Mouse (Mus musculus) cerebellum, adult 11-12 months (tissue): ENCODE data around the gene Gm11555.
"Not testable (repeated sequence)": the region's sequence is repeated elsewhere in the genome, so short reads cannot be mapped to it uniquely, and the experiment has no call there.

Experiments
- DNase-seq: peaks from one replicate; pipeline ENCODE4 v3.0.0; 2022

Gene Gm11555

DNA sequence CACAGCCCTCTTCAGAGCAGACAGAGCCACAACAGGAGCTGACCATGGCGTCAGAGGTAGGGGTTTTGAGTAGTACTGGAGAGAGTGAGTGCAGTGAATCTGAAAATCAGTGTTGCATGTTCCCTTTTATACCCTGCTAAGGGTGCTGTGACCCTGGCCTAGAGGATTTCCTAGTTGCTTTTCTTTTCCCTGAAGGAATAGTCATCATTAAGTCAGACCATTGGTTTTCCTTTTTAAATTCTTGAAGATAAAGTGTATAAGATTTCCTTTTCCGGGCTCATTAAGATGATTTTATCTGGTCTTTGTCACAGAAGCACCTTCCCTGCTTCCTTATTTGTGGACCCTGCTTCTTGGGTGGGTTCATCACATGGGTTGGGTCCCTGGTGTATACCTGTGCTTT, at the start of gene Gm11555:
Gene Gm11555, minus strand, starts transcription at position 101 of the 400 bp plus-strand sequence.
- DNase-seq = no peak

DNA sequence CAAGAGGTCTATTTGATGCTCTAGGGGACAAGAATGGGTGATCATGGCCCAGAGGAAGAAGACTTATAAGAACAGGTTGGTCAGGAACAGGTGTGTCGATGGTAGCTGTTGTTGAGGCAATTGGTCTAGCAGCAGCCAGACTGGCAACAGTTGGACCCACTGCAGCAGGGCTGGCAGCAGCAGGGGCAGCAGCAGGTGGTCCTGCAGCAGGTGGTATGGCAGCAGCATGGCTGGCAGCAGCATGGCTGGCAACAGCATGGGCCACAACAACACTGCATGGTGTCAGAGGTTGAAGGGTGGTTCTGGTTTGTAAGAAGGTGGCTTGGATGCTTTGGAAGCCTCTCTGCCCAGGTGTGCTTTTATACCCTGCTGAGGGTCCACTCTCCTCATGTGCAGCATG, 40.4 kb upstream of the Gm11555 start, which contains the start of gene Gm14190:
Gene Gm14190, minus strand, starts transcription at position 278 of the 400 bp plus-strand sequence.
- DNase-seq = no peak

DNA sequence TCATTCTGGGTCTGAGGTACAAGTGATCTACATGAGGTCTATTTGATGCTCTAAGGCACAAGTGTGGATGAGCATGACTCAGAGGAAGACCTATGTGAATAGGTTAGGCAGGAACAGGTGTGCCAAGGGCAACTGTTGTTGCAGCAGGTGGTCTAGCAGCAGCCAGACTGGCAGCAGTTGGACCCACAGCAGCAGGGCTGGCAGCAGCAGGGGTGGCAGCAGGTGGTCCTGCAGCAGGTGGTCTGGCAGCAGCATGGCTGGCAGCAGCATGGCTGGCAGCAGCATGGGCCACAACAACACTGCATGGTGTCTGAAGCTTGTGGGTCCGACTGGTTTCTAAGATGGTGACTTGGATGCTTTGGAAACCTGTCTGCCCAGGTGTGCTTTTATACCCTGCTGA, 35.2 kb upstream of the Gm11555 start:
- not testable (repeated sequence) for DNase-seq

DNA sequence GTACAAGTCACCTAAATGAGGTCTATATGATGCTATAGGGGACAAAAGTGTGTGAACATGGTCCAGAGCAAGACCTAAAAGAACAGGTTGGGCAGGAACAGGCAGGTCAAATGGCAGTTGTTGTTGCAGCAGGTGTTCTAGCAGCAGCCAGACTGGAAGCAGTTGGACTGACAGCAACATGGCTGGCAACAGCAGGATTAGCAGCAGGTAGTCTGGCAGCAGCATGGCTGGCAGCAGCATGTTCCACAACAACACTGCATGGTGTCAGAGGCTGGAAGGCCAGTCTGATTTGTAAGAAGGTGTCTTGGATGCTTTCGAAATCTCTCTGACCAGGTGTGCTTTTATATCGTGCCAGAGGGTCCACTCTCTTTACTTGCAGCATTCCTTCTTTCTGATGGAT, 33.4 kb upstream of the Gm11555 start:
- DNase-seq = no peak

DNA sequence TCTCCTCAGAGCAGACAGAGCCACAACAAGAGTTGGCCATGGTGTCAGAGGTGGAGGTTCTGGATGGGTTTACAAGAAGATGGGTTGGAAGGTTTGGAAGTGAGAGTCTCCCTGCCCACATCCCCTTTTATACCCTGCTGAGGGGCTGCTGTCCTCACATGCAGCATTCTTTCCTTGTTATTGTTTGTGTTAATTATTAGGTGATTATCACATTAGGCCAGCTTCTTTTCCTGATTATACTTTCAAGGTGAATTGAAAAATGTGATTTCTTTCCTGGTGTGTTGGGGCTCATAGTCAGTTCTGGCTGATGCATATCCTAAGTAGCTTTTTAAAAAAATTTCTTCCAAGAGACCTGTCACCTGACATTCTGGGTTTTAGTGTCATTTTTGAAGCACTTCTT, 15.8 kb upstream of the Gm11555 start, which contains the start of gene Krtap4-6:
Gene Krtap4-6, minus strand, starts transcription at position 101 of the 400 bp plus-strand sequence.
- DNase-seq = no peak

DNA sequence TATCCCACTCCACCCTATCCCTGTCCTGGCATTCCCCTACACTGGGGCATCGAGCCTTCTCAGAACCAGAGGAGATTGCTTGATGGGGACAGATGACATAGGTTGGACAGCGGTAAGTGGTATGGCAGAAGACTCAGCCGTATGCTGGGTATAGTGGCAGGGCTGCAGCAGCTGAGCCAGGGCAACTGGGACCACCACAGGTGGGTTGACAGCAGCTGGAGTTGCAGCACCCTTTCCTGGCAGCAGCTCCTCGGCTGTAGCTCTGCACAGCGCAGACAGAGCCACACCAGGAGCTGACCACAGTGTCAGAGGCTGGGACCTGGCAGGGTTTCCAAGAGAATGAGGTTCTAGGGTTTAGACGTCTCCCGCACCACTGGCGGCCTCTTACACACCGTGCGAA, 12.8 kb upstream of the Gm11555 start:
- DNase-seq = no peak

DNA sequence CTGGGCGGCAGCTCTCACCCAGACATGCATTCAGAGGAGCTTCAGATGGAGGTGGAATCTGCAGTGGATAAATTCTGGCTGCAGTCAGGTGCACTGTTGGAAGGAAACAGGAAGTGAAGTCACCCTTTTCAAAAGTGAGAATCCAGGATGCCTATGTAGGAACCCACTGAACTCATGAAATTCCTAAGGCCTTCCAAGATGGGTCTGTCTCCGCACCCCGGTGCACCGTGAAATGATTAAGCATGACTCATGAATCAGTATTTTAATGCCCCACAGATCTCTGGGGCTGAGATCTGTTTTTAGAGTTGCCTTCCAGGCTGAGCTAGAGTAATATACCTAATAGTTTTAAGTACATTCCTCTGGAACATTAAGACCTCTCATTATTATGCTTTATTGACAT, 9.2 kb upstream of the Gm11555 start:
- DNase-seq = no peak

DNA sequence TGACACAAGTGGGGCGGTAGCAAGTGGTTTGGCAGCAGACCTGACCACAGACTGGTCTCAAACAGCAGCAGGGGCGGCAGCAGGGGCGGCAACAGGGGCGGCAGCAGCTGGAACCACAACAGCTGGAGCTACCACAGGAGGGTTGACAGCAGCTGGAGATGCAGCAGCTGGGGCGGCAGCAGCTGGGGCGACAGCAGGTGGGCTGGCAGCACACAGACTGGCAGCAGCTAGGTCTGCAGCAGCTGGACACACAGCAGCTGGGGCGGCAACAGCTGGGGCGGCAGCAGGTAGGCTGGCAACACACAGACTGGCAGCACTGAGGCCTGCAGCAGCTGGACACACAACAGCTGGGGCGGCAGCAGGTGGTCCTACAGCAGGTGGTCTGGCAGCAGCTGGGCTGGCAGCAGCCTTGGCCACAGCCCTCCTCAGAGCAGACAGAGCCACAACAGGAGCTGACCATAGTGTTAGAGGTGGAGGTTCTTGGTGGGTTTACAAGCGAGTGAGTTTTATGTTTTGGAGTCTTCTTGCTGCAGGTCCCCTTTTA, 8.5 kb upstream of the Gm11555 start, which contains the start of gene Gm11563:
Gene Gm11563, minus strand, starts transcription at position 494 of the 544 bp plus-strand sequence.
- peak; percentile 1 for DNase-seq

DNA sequence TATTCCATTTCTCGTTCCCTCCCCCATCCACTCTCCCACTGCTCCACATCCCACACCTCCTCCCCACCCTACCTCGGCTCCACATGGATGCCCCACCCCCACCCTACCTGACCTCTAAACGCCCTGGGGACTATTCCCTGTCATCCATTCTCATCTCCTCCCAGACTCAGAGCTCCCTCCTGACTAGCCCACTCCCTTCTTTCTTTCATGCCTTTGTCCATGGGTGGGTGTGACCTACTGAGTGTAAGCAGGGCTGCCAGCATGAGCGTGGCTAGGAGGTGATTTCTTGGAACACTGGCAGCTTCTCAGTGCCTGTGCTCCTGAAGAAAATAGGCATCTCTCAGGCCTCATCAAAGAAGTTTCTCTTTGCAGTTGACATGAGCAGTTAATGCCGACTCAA, 7.0 kb upstream of the Gm11555 start:
- no peak for DNase-seq

DNA sequence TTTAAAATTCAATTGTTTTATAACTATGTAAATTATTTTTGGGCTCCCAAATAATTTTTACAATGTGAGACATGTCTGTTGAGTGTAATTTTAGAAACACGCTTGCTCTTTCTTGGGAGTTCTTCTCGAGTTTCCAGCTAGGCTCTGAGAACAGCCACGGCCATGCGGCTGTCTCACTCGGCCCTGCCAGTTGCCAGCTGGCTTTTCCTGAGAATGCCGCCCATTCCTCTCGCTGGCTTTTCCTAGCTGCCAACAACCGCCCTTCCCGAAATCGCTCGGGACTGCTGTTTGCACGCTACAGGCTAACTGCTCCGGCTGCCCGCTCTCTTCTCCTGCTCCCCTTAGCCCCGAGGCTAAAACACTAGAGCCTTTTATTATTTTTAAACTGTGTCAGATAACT, 3.6 kb downstream of the Gm11555 start:
- no peak for DNase-seq

DNA sequence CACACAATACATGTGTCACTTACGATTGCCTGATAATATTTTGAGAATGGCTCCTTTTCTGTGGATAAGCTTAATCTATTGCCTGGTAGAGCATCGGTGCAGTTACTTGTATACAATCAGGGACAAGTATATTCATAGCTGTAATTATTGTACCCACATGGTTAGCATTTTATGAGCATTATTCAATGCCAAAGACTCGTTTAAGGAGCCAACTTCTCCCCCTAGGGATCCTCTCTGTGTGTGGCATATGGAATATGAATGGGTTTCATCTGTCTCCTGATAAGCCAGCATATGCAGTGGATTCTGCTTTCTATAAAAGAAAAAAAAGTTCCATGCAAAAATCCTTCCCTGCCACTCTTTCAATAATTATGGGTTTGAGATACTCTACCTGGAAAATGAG, 5.7 kb downstream of the Gm11555 start:
- no peak for DNase-seq

DNA sequence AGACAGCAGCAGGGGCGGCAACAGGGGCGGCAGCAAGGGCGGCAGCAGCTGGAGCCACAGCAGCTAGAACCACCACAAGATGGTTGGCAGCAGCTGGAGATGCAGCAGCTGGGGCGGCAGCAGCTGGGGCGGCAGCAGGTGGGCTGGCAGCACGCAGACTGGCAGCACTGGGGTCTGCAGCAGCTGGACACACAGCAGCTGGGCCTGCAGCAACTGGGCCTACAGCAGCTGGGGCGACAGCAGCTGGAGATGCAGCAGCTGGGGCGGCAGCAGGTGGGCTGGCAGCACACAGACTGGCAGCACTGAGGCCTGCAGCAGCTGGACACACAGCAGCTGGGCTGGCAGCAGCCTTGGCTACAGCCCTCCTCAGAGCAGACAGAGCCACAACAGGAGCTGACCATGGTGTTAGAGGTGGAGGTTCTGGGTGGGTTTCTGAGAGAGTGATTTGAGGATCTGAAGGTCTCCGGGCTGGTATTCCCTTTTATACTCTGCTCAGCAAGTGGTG, 6.3 kb downstream of the Gm11555 start, which contains the start of gene Krtap4-7:
Gene Krtap4-7, minus strand, starts transcription at position 455 of the 505 bp plus-strand sequence.
- DNase-seq = not testable (repeated sequence)

DNA sequence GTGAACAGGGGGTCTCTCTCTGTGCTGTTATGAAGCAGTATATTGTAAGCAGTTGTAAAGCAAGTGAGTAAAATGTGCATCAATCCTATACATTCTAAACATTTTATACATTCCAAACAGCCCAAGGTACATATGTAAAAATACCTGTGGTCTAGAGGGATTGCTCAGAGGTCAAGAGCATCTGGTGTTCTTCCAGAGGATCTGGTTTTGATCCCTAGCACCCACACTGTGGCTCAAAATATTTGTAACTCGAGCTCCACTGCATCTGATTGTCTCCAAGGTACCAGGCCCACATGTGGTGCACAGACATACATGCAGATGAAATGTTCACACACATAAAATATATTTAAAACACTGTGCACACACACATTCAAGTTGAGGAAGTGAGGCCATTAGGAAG, 9.1 kb downstream of the Gm11555 start:
- no peak for DNase-seq

DNA sequence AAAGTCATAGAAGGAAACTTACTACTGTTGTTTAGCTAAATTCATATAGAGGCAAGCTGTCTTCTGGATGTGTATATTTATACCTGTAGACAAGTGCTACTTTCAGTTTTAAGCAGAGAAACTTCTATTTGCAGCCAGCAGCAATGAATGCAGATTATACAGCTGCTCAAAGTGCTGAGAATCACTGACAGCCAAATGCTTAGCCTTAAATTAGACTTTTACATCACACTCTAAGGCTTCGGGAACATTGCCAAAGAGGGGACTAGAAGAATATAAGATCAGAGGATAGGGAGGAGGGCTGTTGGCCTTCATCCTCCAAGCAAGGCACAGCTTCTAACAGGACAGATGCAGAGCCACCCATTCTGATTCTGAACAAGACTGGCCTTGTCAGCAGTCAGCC, 12.9 kb downstream of the Gm11555 start:
- no peak for DNase-seq

DNA sequence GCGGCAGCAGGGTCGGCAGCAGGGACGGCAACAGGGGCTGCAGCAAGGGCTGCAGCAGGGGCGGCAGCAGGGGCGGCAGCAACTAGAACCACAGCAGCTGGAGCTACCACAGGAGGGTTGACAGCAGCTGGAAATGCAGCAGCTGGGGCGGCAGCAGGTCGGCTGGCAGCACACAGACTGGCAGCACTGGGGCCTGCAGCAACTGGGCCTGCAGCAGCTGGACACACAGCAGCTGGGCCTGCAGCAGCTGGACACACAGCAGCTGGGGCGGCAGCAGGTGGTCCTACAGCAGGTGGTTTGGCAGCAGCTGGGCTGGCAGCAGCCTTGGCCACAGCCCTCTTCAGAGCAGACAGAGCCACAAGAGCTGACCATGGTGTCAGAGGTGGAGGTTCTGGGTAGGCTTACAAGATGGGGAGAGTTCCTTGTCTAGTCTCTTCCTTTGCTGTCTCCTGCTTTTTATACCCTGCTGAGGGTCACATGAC, 15.3 kb downstream of the Gm11555 start, which contains the start of gene Krtap4-2:
Gene Krtap4-2, minus strand, starts transcription at position 432 of the 482 bp plus-strand sequence.
- DNase-seq = no peak

DNA sequence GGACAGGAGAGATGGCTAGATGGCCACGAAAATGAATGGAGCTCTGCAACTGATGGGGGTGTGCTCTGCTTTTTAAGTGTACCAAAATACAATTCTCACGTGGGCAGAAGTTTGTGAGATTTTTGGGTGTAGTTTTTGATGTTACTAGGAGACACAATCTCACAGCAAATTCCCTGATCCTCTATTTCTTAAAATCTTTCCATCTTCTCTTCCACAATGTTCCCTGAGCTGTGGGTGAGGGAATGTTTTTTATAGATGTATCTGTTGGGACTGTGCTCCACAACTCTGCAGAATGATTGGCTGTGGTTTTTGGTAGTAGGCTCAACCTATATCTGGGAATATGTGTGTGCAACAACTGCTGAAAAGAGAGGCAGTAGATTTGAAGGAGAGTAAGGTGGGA, 16.7 kb downstream of the Gm11555 start:
- no peak for DNase-seq

DNA sequence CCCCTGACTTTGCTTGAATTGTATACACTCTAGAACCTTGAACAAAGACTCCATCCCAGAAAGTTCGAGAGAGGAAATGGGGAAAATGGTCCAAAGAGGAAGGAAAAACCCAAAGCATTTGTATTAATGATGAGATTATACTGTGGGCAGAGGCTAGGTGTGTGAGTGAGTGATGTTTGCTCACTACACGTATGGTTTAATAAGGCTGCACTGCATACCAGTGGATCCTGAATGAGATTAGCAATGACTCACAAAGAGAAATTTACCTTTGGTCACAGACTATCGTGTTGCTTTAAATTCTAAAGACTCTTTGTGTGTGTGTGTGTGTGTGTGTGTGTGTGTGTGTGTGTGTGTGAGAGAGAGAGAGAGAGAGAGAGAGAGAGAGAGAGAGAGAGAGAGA, 19.1 kb downstream of the Gm11555 start:
- DNase-seq = no peak

DNA sequence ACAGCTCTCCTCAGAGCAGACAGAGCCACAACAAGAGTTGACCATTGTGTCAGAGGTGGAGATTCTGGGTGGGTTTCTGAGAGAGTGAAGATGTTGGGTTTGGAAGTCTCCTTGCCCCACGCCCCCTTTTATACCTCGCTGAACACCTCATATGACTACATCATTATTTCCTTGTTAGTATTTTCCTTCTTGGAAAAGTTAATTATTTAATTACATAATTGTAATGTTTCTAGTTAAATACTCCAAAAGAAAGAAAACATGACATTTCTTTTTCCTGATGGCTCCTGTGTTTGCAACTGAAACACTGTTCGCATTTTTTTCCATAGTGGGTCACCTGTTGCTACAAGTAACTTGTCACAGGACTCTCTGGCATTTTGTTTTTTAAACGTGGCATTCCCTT, 21.9 kb downstream of the Gm11555 start, which contains the start of gene Krtap4-1:
Gene Krtap4-1, minus strand, starts transcription at position 101 of the 400 bp plus-strand sequence.
- DNase-seq = no peak

DNA sequence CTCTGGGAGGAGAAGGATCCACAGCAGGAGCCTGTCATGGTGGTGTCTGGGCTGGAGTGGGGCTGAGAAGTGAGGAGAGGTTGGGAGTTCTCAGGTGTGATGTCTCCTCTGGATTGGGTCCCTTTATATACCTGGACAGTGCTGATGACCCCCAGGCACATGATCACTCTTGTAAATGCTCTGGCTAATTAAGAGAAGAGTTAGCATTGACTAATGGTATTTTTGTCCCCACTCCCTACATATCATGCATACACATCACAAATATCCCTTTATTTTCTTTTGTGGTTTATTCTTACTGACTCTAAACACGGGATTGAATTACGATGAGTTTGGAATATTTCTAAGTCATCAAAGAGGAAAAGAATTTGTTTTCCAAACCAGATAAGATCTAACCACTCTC, 29.7 kb downstream of the Gm11555 start, which contains the start of gene Gm11562:
Gene Gm11562, minus strand, starts transcription at position 101 of the 400 bp plus-strand sequence.
- no peak for DNase-seq

DNA sequence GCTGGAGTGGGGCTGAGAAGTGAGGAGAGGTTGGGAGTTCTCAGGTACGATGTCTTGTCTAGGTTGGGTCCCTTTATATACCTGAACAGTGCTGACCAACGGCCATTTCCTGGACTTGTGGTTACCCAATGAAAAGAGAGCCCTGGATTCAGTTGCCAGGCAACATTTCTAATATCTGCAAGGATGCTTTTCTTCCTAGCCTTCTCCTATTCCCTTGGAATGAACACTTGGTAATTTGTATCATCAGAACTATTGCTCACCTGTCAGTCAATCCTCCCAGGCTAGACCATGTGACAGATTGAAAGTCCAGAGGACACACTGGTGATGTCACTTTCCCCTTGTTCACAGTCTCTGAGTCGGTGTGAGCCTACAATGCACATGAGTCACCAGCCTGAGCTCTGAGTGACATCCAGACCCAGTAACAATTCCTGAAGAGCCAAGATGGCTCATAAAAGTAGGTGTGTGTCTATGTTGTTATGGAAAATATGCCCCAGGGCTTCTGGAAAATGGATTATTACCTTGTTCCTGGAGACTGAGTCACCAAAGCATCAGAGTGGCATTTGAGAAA, 35.2 kb downstream of the Gm11555 start, which contains the start of gene Krtap2-4:
Gene Krtap2-4, minus strand, starts transcription at position 51 of the 568 bp plus-strand sequence.
- no peak for DNase-seq

DNA sequence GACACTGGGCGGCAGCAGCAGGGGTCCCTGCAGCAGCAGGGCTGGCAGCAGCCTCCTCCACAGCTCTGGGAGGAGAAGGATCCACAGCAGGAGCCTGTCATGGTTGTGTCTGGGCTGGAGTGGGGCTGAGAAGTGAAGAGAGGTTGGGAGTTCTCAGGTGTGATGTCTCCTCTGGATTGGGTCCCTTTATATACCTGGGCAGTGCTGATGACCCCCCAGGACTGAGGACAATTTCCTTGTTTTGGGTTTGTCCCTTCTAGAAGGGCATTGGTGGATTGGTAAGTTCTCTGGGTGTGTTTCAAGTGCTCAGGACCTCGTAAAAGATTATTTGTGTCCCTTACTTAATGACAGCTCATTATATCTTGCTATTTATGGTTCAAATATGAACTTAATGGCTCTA, 39.9 kb downstream of the Gm11555 start, which contains the start of gene Gm11937:
Gene Gm11937, minus strand, starts transcription at position 101 of the 400 bp plus-strand sequence.
- DNase-seq = not testable (repeated sequence)

DNA sequence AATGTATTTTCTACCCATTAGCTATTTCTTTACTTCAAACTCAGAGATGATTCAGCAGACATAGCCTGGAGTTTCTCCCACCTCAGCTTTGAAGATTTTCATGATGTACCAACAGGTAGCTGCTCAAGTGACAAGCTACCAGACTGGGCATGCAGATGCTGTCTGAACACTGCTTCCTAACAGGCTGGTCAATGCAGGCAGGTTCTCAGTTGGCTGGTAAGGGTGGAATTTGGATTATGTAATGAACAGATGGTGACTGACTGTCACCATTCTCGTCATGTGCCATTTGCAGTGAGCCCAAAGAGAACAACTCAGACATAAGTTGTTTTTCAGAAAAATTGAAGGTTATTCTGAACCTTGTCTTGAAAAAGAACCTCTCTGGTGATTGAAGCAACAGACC, 40.9 kb downstream of the Gm11555 start:
- DNase-seq = peak; percentile 34

DNA sequence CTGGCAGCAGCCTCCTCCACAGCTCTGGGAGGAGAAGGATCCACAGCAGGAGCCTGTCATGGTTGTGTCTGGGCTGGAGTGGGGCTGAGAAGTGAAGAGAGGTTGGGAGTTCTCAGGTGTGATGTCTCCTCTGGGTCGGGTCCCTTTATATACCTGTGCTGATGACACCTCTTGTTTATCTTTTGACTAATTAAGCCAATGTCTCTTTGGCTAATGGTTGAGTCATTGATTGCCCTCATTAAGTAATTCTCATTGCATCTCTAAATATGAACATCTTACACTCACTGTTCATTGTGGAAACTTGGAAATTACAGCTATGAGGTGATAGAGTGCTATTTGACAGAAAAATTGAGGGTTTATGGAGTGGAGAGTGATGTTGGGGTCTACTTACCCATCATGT, 46.8 kb downstream of the Gm11555 start, which contains the start of gene Gm11938:
Gene Gm11938, minus strand, starts transcription at position 101 of the 400 bp plus-strand sequence.
- DNase-seq = not testable (repeated sequence)
